Mouse (Mus musculus) liver, embryonic 14.5 days (tissue): ENCODE results near the gene Ccdc34. TPM values are rescaled to one million over a fixed set of nuclear protein-coding genes. Genes with fewer than 3 reads are reported as not detected.

Source experiments
- ATAC-seq: fragments of 200-750 bp; cut with Nextera tagmentation; 2 replicates; pipeline ENCODE4 v1.8.0; 2017; ENCODE audit warnings: moderate number of reproducible peaks, mild to moderate bottlenecking, moderate library complexity; ENCODE audit not compliant: insufficient read depth
- DNase-seq, 3 experiments: peaks; one replicate each; pipeline ENCODE4 v3.0.0-alpha.2; 2012 to 2013; ENCODE audit warnings: low read depth in 3 of 3, low spot score in 3 of 3
- H3K27ac ChIP-seq: fragments of 300-500 bp; sonication (generic); 2 replicates; pipeline ENCODE4 v1.5.1; 2014; ENCODE audit warnings: moderate library complexity, mild to moderate bottlenecking, control low read depth, inconsistent platforms
- H3K27me3 ChIP-seq: fragments of 300-500 bp; sonication (generic); 2 replicates; pipeline ENCODE4 v1.6.1; 2014; ENCODE audit warnings: mild to moderate bottlenecking, low read length, moderate library complexity; ENCODE audit not compliant: control insufficient read depth, insufficient read depth
- H3K36me3 ChIP-seq: fragments of 300-500 bp; sonication (generic); replicated peaks from 2 replicates; pipeline ENCODE4 v1.6.1; 2014; ENCODE audit warnings: low read depth; ENCODE audit not compliant: control insufficient read depth, insufficient read depth
- H3K4me1 ChIP-seq, 2 experiments: fragments of 200-500 bp in 1 of 2; fragments of 300-500 bp in 1 of 2; sonication (generic) in 1 of 2; replicated peaks; 2 replicates each; pipeline ENCODE4 v1.6.1; 2012 to 2014; ENCODE audit warnings: antibody characterized with exemption in 1 of 2, inconsistent platforms in 1 of 2, low read length in 1 of 2; ENCODE audit not compliant: control insufficient read depth in 2 of 2, insufficient read depth in 2 of 2
- H3K4me2 ChIP-seq: fragments of 300-500 bp; sonication (generic); 2 replicates; pipeline ENCODE4 v1.6.1; 2014; ENCODE audit warnings: low read depth, mild to moderate bottlenecking, control low read depth, moderate library complexity
- H3K4me3 ChIP-seq, 2 experiments: fragments of 200-500 bp in 1 of 2; fragments of 300-500 bp in 1 of 2; sonication (generic) in 1 of 2; 2 replicates each; pipeline ENCODE4 v1.5.1; 2012 to 2014; ENCODE audit warnings: low read depth in 2 of 2, low read length in 2 of 2, mild to moderate bottlenecking in 2 of 2, control low read depth in 1 of 2, inconsistent platforms in 1 of 2, moderate library complexity in 1 of 2; ENCODE audit not compliant: insufficient read depth in 1 of 2
- H3K9ac ChIP-seq: fragments of 300-500 bp; sonication (generic); replicated peaks from 2 replicates; pipeline ENCODE4 v1.6.1; 2014; ENCODE audit warnings: mild to moderate bottlenecking, control low read depth, moderate library complexity
- H3K9me3 ChIP-seq: fragments of 300-500 bp; sonication (generic); 2 replicates; pipeline ENCODE4 v1.6.1; 2016; ENCODE audit warnings: low read length, mixed read lengths; ENCODE audit not compliant: control insufficient read depth
- CTCF ChIP-seq: IDR thresholded peaks from 2 replicates; pipeline ENCODE4 v1.5.1; 2016; ENCODE audit warnings: antibody characterized with exemption, low read depth, control low read depth
- EP300 ChIP-seq: IDR thresholded peaks from 2 replicates; pipeline ENCODE4 v1.6.1; 2016; ENCODE audit warnings: antibody characterized with exemption, low read depth
- WGBS: fragments of 180-500 bp; shearing (Covaris S2); extraction: QIAGEN DNeasy Blood & Tissue Kit; methylation state at CpG from one replicate; pipeline ENCODE4 v1.1.7; 2014; ENCODE audit not compliant: insufficient replicate concordance; 5-methylcytosine and 5-hydroxymethylcytosine counted together
- polyA plus RNA-seq, 2 experiments: library from polyadenylated mRNA; depleted of rRNA in 1 of 2; stranded (reverse) in 1 of 2; unstranded in 1 of 2; fragments of >200 nt; fragmentation: Nextera tagmentation in 1 of 2; extraction: Ambion mirVana in 1 of 2; gene quantifications; 2 replicates each; pipeline versions ENCODE4 v1.2.1 to v1.2.3; 2012 to 2014

Ccdc34 gene
- polyA plus RNA-seq, 2 experiments: 19.6 to 22.8 TPM

- Histone ChIP-seq H3K9me3 (no peaks in the 10 kb centered on the region), H3K4me1 (peaks cover 0 to 3% of the 10 kb centered on the region in 2 experiments; a peak in 2 of 4 replicates), H3K27ac (no peak overlapping the region), H3K4me3 (no peak overlapping the region), H3K36me3 (no peaks in the 10 kb centered on the region), H3K4me2 (no peak overlapping the region), H3K27me3 (no peaks in the 10 kb centered on the region), H3K9ac (no peak overlapping the region)
- ATAC-seq: no peak
- DNase-seq: no peak
- TF ChIP-seq EP300 (no peak), CTCF (no peak)
- WGBS: 30% methylated on average over 3 of the region's 3 CpGs
These were observed 175.2 kb downstream of the Ccdc34 start for GRCm38 (mm10) chr2:110192702-110193312.

- H3K4me2 ChIP-seq: no peak overlapping the region
- 49% methylated on average over 2 of the region's 2 CpGs for WGBS
- no peak overlapping the region for H3K9ac ChIP-seq
- H3K27ac ChIP-seq: no peak overlapping the region
- H3K36me3 ChIP-seq: no peaks in the 10 kb centered on the region
- H3K4me3 ChIP-seq: no peak overlapping the region
- DNase-seq (no peak), ATAC-seq (no peak)
- no peaks in the 10 kb centered on the region for H3K9me3 ChIP-seq
- TF ChIP-seq CTCF (no peak), EP300 (no peak)
- H3K27me3 ChIP-seq: no peaks in the 10 kb centered on the region
- H3K4me1 ChIP-seq: peaks cover 0 to 3% of the 10 kb centered on the region in 2 experiments; a peak in 2 of 4 replicates
These were observed 178.9 kb downstream of the Ccdc34 start for GRCm38 (mm10) chr2:110196551-110196950.

GRCm38 (mm10) chr2:110199648-110200047, 182.0 kb downstream of the Ccdc34 start:
- 13% methylated on average over 1 of the region's 1 CpGs for WGBS
- Histone ChIP-seq H3K27me3 (no peaks in the 10 kb centered on the region), H3K4me1 (peaks cover 3 to 17% of the 10 kb centered on the region in 2 experiments; a peak in 3 of 4 replicates), H3K4me2 (no peak overlapping the region), H3K9me3 (no peaks in the 10 kb centered on the region), H3K27ac (no peak overlapping the region), H3K36me3 (no peaks in the 10 kb centered on the region), H3K4me3 (no peak overlapping the region), H3K9ac (no peak overlapping the region)
- TF ChIP-seq EP300 (no peak), CTCF (no peak)
- DNase-seq (no peak), ATAC-seq (no peak)

GRCm38 (mm10) chr2:110201770-110202169, 184.2 kb downstream of the Ccdc34 start:
- no peaks in the 10 kb centered on the region for H3K36me3 ChIP-seq
- no peak for TF ChIP-seq EP300
- TF ChIP-seq CTCF: no peak
- no peaks in the 10 kb centered on the region for H3K27me3 ChIP-seq
- ATAC-seq (no peak), DNase-seq (no peak)
- H3K4me2 ChIP-seq: no peak overlapping the region
- WGBS: 77% methylated on average over 4 of the region's 4 CpGs
- H3K27ac ChIP-seq: no peak overlapping the region
- H3K4me1 ChIP-seq: peaks cover 3 to 19% of the 10 kb centered on the region in 2 experiments; a peak in 3 of 4 replicates
- H3K9ac ChIP-seq: no peak overlapping the region
- H3K9me3 ChIP-seq: no peaks in the 10 kb centered on the region
- no peak overlapping the region for H3K4me3 ChIP-seq

- DNase-seq: peak; percentile 35 to 39 (median 35)
- peak; percentile 84 for ATAC-seq
These were observed 185.3 kb downstream of the Ccdc34 start for GRCm38 (mm10) chr2:110202716-110203497.

More at GRCm38 (mm10) chr2:110202716-110203497, 185.3 kb downstream of the Ccdc34 start:
- 41% methylated on average over 13 of the region's 13 CpGs for WGBS
- Histone ChIP-seq H3K36me3 (no peaks in the 10 kb centered on the region), H3K27me3 (no peaks in the 10 kb centered on the region), H3K4me3 (no peak overlapping the region), H3K4me1 (peaks cover 3 to 19% of the 10 kb centered on the region in 2 experiments; a peak in 3 of 4 replicates), H3K9me3 (no peaks in the 10 kb centered on the region), H3K9ac (no peak overlapping the region), H3K4me2 (peak overlapping the region; percentile 0; the same call in 1 of the 2 replicates), H3K27ac (no peak overlapping the region)
- TF ChIP-seq EP300 (peak; percentile 28; the same call in 1 of the 2 replicates), CTCF (no peak)
